Mouse (Mus musculus): ENCODE results near the gene Rab3ip. TPM values are rescaled to one million over a fixed set of nuclear protein-coding genes. Genes with fewer than 3 reads are reported as not detected.
A peak's percentile ranks its signal among the peaks of the same experiment; 100 is the strongest.

The Rab3ip gene
- total RNA-seq, 1 experiment from 2014 or later: 50.5 TPM

GRCm38 (mm10) chr10:116919368-116920317, 30.9 kb downstream of the Rab3ip start:
- no peak for DNase-seq

GRCm38 (mm10) chr10:116916581-116916980, 34.0 kb downstream of the Rab3ip start:
- no peak for DNase-seq

GRCm38 (mm10) chr10:116915286-116915685, 35.3 kb downstream of the Rab3ip start:
- DNase-seq: no peak

- peak; percentile 81 for DNase-seq
Measured at GRCm38 (mm10) chr10:116914586-116914985, 36.0 kb downstream of the Rab3ip start.

- no peak for DNase-seq
Measured at GRCm38 (mm10) chr10:116913647-116914273, 36.8 kb downstream of the Rab3ip start.

GRCm38 (mm10) chr10:116912850-116913249, 37.7 kb downstream of the Rab3ip start:
- DNase-seq: no peak

GRCm38 (mm10) chr10:116908901-116909642, 41.5 kb downstream of the Rab3ip start:
- no peak for DNase-seq

GRCm38 (mm10) chr10:116906794-116907193, 43.8 kb downstream of the Rab3ip start:
- DNase-seq: no peak

- DNase-seq: no peak
Measured at GRCm38 (mm10) chr10:116904503-116904908, 46.1 kb downstream of the Rab3ip start.

- no peak for DNase-seq
Measured at GRCm38 (mm10) chr10:116896336-116897177, 54.0 kb downstream of the Rab3ip start, which contains the start of gene Myrfl. TSS of gene Myrfl (minus strand) at chr10:116896919.

- DNase-seq: no peak
Measured at GRCm38 (mm10) chr10:116895108-116895833, 55.3 kb downstream of the Rab3ip start.

GRCm38 (mm10) chr10:116894540-116894939, 56.0 kb downstream of the Rab3ip start:
- no peak for DNase-seq

- peak; percentile 59 for DNase-seq
Measured at GRCm38 (mm10) chr10:116893753-116894152, 56.8 kb downstream of the Rab3ip start.

GRCm38 (mm10) chr10:116890587-116890986, 60.0 kb downstream of the Rab3ip start:
- no peak for DNase-seq

GRCm38 (mm10) chr10:116884552-116884951, 66.0 kb downstream of the Rab3ip start:
- no peak for DNase-seq

- DNase-seq: no peak
Measured at GRCm38 (mm10) chr10:116883531-116883930, 67.0 kb downstream of the Rab3ip start.

GRCm38 (mm10) chr10:116877436-116877835, 73.1 kb downstream of the Rab3ip start:
- DNase-seq: no peak

GRCm38 (mm10) chr10:116874490-116874889, 76.1 kb downstream of the Rab3ip start:
- no peak for DNase-seq

- DNase-seq: no peak
Measured at GRCm38 (mm10) chr10:116872016-116872410, 78.6 kb downstream of the Rab3ip start.

- no peak for DNase-seq
Measured at GRCm38 (mm10) chr10:116871329-116872015, 79.1 kb downstream of the Rab3ip start.
